Mouse (Mus musculus) erythroblast, embryonic 14.5 days (primary cell): ENCODE data around the gene Fam227b.

Experiments used
- GATA1 ChIP-seq: IDR thresholded peaks from 2 replicates; pipeline ENCODE4 v1.6.1; 2012; ENCODE audit warnings: low read length, inconsistent platforms, mixed read lengths
- TAL1 ChIP-seq: IDR thresholded peaks from 3 replicates; pipeline ENCODE4 v1.6.1; 2012; ENCODE audit warnings: low read length, inconsistent platforms, mixed read lengths

DNA sequence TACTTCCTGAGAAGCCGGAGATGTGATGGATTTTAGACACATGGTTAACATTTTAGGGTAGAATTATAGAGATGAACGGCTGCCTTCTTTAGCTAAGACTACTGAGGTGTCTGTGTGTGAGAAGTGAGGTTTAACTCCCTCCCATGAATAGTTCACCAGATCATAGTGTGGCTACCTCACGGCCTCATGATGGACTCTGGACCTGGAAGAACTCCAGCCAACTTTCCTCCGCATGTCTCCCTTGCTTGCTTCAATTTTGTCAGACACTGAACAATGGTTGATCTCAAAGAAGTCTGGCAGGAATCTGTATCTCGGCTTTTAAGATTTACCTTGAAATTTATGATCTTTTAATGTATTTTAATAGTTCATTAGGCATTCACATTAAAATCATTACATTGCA, 106.2 kb downstream of the Fam227b start:
- TF ChIP-seq TAL1 (no peak), GATA1 (no peak)
